Comparison of ENCODE assay signal across 21 mouse cellular contexts in the genomic region with DNA sequence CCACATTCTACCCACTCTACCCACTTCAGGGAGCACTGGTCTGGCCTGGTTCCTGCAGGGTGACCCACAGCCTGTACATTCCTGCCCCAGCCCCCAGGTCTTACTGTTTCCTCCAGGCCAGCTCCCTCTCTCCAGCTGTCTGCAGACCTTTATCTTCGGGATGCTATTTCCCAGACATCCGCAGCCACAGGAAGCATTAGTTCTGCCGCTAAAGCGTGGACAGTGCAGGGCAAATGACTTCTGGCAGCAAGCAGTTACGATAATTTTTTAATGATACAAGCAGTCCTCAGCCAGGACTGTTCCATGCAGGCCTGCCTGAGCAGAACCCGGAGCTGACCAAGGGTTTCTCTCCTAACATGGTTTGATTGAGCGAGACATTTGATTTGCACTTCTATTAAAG. TPM values are rescaled to one million over a fixed set of nuclear protein-coding genes. Genes with fewer than 3 reads are reported as not detected.
DNase-seq lines count a peak whose midpoint lies in the region; ATAC-seq and TF ChIP-seq lines count a peak whose summit lies in the region.
"Had no signal": no experiment of that assay in that cellular context is flagged by ENCODE, and none has a peak within 500 bp of the region (broad histone marks: within the 10 kb centered on the region; RNA-seq: fewer than 3 reads in every experiment).

No protein-coding gene starts in this region.

- no peak overlapping the region for H3K4me2 ChIP-seq in heart, embryonic 11.5 days
- no peak overlapping the region for H3K4me2 ChIP-seq in intestine, embryonic 14.5 days (ENCODE audit: low read length)
- no peak overlapping the region for H3K4me2 ChIP-seq in intestine, postnatal 0 days (replicated peaks; ENCODE audit: low read depth)
- H3K4me2 ChIP-seq in liver, embryonic 12.5 days: no peak overlapping the region
- H3K4me2 ChIP-seq: embryonic facial prominence, embryonic 13.5 days; midbrain, embryonic 13.5 days had no signal

- no peak overlapping the region for H3K4me3 ChIP-seq in heart, embryonic 11.5 days (ENCODE audit: low read depth, low read length)
- no peak overlapping the region for H3K4me3 ChIP-seq in intestine, embryonic 14.5 days (ENCODE audit: low read depth, low read length)
- H3K4me3 ChIP-seq in intestine, postnatal 0 days (ENCODE audit: low read depth, low read length): no peak overlapping the region
- H3K4me3 ChIP-seq in liver, embryonic 12.5 days: no peak overlapping the region
- H3K4me3 ChIP-seq: embryonic facial prominence, embryonic 13.5 days; midbrain, embryonic 13.5 days had no signal

- no peak; the same call in 1 of the 2 replicates for ATAC-seq in heart, embryonic 11.5 days (replicated peaks; ENCODE audit: insufficient number of reproducible peaks, low FRiP score, low TSS enrichment)
- peak; percentile 53; the same call in 1 of the 2 replicates for ATAC-seq in intestine, embryonic 14.5 days (replicated peaks; ENCODE audit: low FRiP score, low TSS enrichment, low read depth)
- no peak for ATAC-seq in intestine, postnatal 0 days
- ATAC-seq in liver, embryonic 12.5 days: peak; percentile 32; the same call in 1 of the 2 replicates
- no peak for ATAC-seq in monocyte, adult 5-6 weeks (replicated peaks; ENCODE audit: insufficient number of reproducible peaks, low FRiP score, low TSS enrichment, poor library complexity, severe bottlenecking)
- ATAC-seq: forebrain, embryonic 16.5 days; hindbrain, embryonic 16.5 days; midbrain, embryonic 13.5 days had no signal

- no peak overlapping the region for H3K9ac ChIP-seq in heart, embryonic 11.5 days (ENCODE audit: low read depth, low read length)
- no peak overlapping the region for H3K9ac ChIP-seq in intestine, embryonic 14.5 days (ENCODE audit: low read length)
- H3K9ac ChIP-seq in intestine, postnatal 0 days (ENCODE audit: low read depth, low read length): no peak overlapping the region
- no peak overlapping the region for H3K9ac ChIP-seq in liver, embryonic 12.5 days
- H3K9ac ChIP-seq: embryonic facial prominence, embryonic 13.5 days; midbrain, embryonic 13.5 days had no signal

- no peaks in the 10 kb centered on the region for H3K9me3 ChIP-seq in heart, embryonic 11.5 days (replicated peaks; ENCODE audit: control insufficient read depth, low read length)
- H3K9me3 ChIP-seq in intestine, embryonic 14.5 days (ENCODE audit: control insufficient read depth, low read length): no peaks in the 10 kb centered on the region
- no peaks in the 10 kb centered on the region for H3K9me3 ChIP-seq in intestine, postnatal 0 days (ENCODE audit: control insufficient read depth)
- H3K9me3 ChIP-seq in liver, embryonic 12.5 days (replicated peaks): no peaks in the 10 kb centered on the region
- H3K9me3 ChIP-seq: embryonic facial prominence, embryonic 13.5 days; midbrain, embryonic 13.5 days had no signal

- no peak for DNase-seq in heart, postnatal 36 days
- no peak for DNase-seq in intestine, embryonic 14.5 days (ENCODE audit: low spot score)
- peak; percentile 86 for DNase-seq in MN1 (ENCODE audit: low spot score)
- no peak for DNase-seq in embryo, embryonic 9.5 days (ENCODE audit: extremely low spot score)
- DNase-seq: adrenal gland, postnatal 25 days; cerebellum, adult 8-10 months; kidney, adult 8-10 months; kidney, postnatal 4 days; retina, postnatal 1 day; thymus, adult 2 months had no signal

- 32% methylated on average over 7 of the region's 7 CpGs for WGBS in heart, embryonic 11.5 days (ENCODE audit: insufficient replicate concordance)
- 34% methylated on average over 7 of the region's 7 CpGs for WGBS in intestine, embryonic 14.5 days
- WGBS in intestine, postnatal 0 days: 67% methylated on average over 7 of the region's 7 CpGs
- WGBS in liver, embryonic 12.5 days (ENCODE audit: insufficient replicate concordance): 60% methylated on average over 7 of the region's 7 CpGs

- no peaks in the 10 kb centered on the region for H3K36me3 ChIP-seq in heart, embryonic 11.5 days (ENCODE audit: control insufficient read depth, insufficient read depth, low read length)
- H3K36me3 ChIP-seq in intestine, embryonic 14.5 days (ENCODE audit: control insufficient read depth, insufficient read depth, low read length): no peaks in the 10 kb centered on the region
- H3K36me3 ChIP-seq in intestine, postnatal 0 days (ENCODE audit: control insufficient read depth, insufficient read depth): no peaks in the 10 kb centered on the region
- H3K36me3 ChIP-seq in liver, embryonic 12.5 days: no peaks in the 10 kb centered on the region
- H3K36me3 ChIP-seq: embryonic facial prominence, embryonic 13.5 days; midbrain, embryonic 13.5 days had no signal

- H3K4me1 ChIP-seq in heart, embryonic 11.5 days (ENCODE audit: control insufficient read depth, insufficient read depth, low read length): peaks cover 8% of the 10 kb centered on the region
- 0 out of 2 replicates have a peak, but pooled peaks cover 2% of the 10 kb centered on the region for H3K4me1 ChIP-seq in intestine, embryonic 14.5 days (replicated peaks; ENCODE audit: control insufficient read depth, insufficient read depth, low read length)
- H3K4me1 ChIP-seq in intestine, postnatal 0 days (replicated peaks; ENCODE audit: control insufficient read depth, insufficient read depth, low read length): no peaks in the 10 kb centered on the region
- H3K4me1 ChIP-seq in liver, embryonic 12.5 days: peaks cover 4% of the 10 kb centered on the region; the same call in 1 of the 2 replicates
- H3K4me1 ChIP-seq: embryonic facial prominence, embryonic 13.5 days had no signal

- intact Hi-C loops in heart, postnatal 36 days (cut with DNase I): no loop called here

- H3K27ac ChIP-seq in heart, embryonic 11.5 days (ENCODE audit: low read depth, low read length): peak overlapping the region; percentile 46; the same call in 1 of the 2 replicates
- H3K27ac ChIP-seq in intestine, embryonic 14.5 days (ENCODE audit: low read depth): no peak overlapping the region; the same call in 1 of the 2 replicates
- H3K27ac ChIP-seq in intestine, postnatal 0 days (ENCODE audit: low read depth, low read length): no peak overlapping the region
- 0 out of 2 replicates have a peak overlapping the region, but pooled peaks have one; percentile 51 for H3K27ac ChIP-seq in liver, embryonic 12.5 days
- H3K27ac ChIP-seq: embryonic facial prominence, embryonic 13.5 days; macrophage; midbrain, embryonic 13.5 days had no signal

- H3K27me3 ChIP-seq in heart, embryonic 11.5 days (ENCODE audit: control insufficient read depth, insufficient read depth, low read length): 0 out of 2 replicates have a peak, but pooled peaks cover 5% of the 10 kb centered on the region
- H3K27me3 ChIP-seq in intestine, embryonic 14.5 days (replicated peaks; ENCODE audit: control insufficient read depth, insufficient read depth, low read length): no peaks in the 10 kb centered on the region
- no peaks in the 10 kb centered on the region for H3K27me3 ChIP-seq in intestine, postnatal 0 days (replicated peaks; ENCODE audit: control insufficient read depth, insufficient read depth, low read length)
- no peaks in the 10 kb centered on the region for H3K27me3 ChIP-seq in liver, embryonic 12.5 days (replicated peaks)
- H3K27me3 ChIP-seq: embryonic facial prominence, embryonic 13.5 days; midbrain, embryonic 13.5 days had no signal

- TF ChIP-seq CTCF in intestine, postnatal 0 days (IDR thresholded peaks at IDR 0.05; ENCODE audit: low read depth): no peak

RNA-seq across cellular contexts. Expression of gene Tmem150c, which starts 49.5 kb away (rescaled TPM):
- 0.54 and 1.0 TPM in 2 replicates for polyA plus RNA-seq in heart, embryonic 11.5 days (2014; fragmentation: Nextera tagmentation; extraction: Ambion mirVana)
- total RNA-seq in heart, postnatal 36 days (2021): 1 to 10 TPM; 3.3 to 9.5 TPM
- 1.1 and 1.4 TPM in 2 replicates for polyA plus RNA-seq in intestine, embryonic 14.5 days (2014; fragmentation: Nextera tagmentation; extraction: Ambion mirVana)
- 0.93 and 1.1 TPM in 2 replicates for polyA plus RNA-seq in intestine, postnatal 0 days (2015; fragmentation: Nextera tagmentation; extraction: Ambion mirVana)
- 1.0 and 1.5 TPM in 2 replicates for polyA plus RNA-seq in liver, embryonic 12.5 days (2016; fragmentation: Nextera tagmentation; extraction: Ambion mirVana)
- 0.49 to 0.53 TPM in 2 of 3 replicates, not detected in the other for total RNA-seq in monocyte, adult 5-6 weeks (2017)
- total RNA-seq: common myeloid progenitor, adult 5-6 weeks; granulocyte monocyte progenitor cell, adult 5-6 weeks had no signal

Comparison
In these comparisons a context has a peak if more than half of its experiments do, and no peak if none do; other contexts are left out.
1. ATAC-seq: peak in intestine, embryonic 14.5 days (single experiment) and liver, embryonic 12.5 days (single experiment); none in heart, embryonic 11.5 days (single experiment), intestine, postnatal 0 days (single experiment) and monocyte, adult 5-6 weeks (single experiment).
2. H3K27ac ChIP-seq: peak in heart, embryonic 11.5 days (single experiment) and liver, embryonic 12.5 days (single experiment); none in intestine, embryonic 14.5 days (single experiment) and intestine, postnatal 0 days (single experiment).